Mouse (Mus musculus): ENCODE measurements at regions not wholly inside any gene's neighbourhood (a gene's known extent, or its start where the extent isn't known, plus 50 kb on each side); places are given as distances from the start of the nearest gene placed in this dataset.

- Histone ChIP-seq H3K36me3 (ENCODE audit: control insufficient read depth, insufficient read depth, low read length) (no peaks in the 10 kb centered on the region), H3K4me3 (ENCODE audit: control insufficient read depth in 1 of 2, insufficient read depth in 1 of 2, low read depth in 1 of 2, low read length in 2 of 2) (no peak overlapping the region), H3K9me3 (ENCODE audit: control insufficient read depth, low read length) (no peaks in the 10 kb centered on the region), H3K4me2 (ENCODE audit: low read length) (peak overlapping the region; percentile 19; the same call in 1 of the 2 replicates), H3K27ac (replicated peaks in 1 of 2; ENCODE audit: control insufficient read depth in 1 of 2, insufficient read depth in 1 of 2, low read depth in 2 of 2, low read length in 2 of 2) (peak overlapping the region; percentile 72 to 87), H3K4me1 (ENCODE audit: control insufficient read depth in 2 of 2, insufficient read depth in 2 of 2, low read length in 2 of 2) (peaks cover 6 to 9% of the 10 kb centered on the region in 2 experiments; a peak in 3 of 4 replicates), H3K9ac (ENCODE audit: low read length) (no peak overlapping the region), H3K27me3 (ENCODE audit: control insufficient read depth, insufficient read depth, low read length) (no peaks in the 10 kb centered on the region)
- ATAC-seq (ENCODE audit: insufficient number of reproducible peaks, insufficient read depth, low FRiP score, low read depth): no peak
Measured at GRCm38 (mm10) chr10:17367430-17367829, 355.6 kb upstream of the Cited2 start.

DNA sequence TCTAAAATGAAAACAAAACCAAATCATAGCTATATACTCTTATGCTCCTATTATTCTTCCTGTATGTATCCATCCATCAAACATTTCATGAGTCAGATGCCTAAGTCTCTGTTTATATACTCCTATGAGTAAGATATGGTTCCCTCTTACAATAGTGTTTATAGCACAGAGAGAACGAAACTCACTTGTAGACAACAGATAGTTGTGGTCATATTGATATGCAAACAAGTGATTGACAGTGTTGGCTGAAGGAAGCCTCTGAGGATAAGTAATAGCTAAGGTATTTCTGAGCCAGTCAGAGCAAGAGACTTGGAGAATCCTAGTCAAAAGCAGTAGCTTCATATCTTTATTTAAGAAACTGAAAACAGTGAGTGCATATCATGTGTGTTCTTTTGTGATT lies 354.4 kb upstream of the Cited2 start:
- H3K9ac ChIP-seq (ENCODE audit: low read length): no peak overlapping the region
- H3K4me3 ChIP-seq (ENCODE audit: control insufficient read depth in 1 of 2, insufficient read depth in 1 of 2, low read depth in 1 of 2, low read length in 2 of 2): no peak overlapping the region
- no peak overlapping the region for H3K27ac ChIP-seq (replicated peaks in 1 of 2; ENCODE audit: control insufficient read depth in 1 of 2, insufficient read depth in 1 of 2, low read depth in 2 of 2, low read length in 2 of 2)
- H3K4me2 ChIP-seq (ENCODE audit: low read length): no peak overlapping the region
- H3K9me3 ChIP-seq (ENCODE audit: control insufficient read depth, low read length): no peaks in the 10 kb centered on the region
- no peaks in the 10 kb centered on the region for H3K27me3 ChIP-seq (ENCODE audit: control insufficient read depth, insufficient read depth, low read length)
- ATAC-seq (ENCODE audit: insufficient number of reproducible peaks, insufficient read depth, low FRiP score, low read depth): no peak
- 75% methylated on average over 1 of the region's 1 CpGs for WGBS
- H3K4me1 ChIP-seq (ENCODE audit: control insufficient read depth in 2 of 2, insufficient read depth in 2 of 2, low read length in 2 of 2): peaks cover 6 to 9% of the 10 kb centered on the region in 2 experiments; a peak in 3 of 4 replicates
- no peaks in the 10 kb centered on the region for H3K36me3 ChIP-seq (ENCODE audit: control insufficient read depth, insufficient read depth, low read length)

GRCm38 (mm10) chr10:17372905-17373304 lies 350.1 kb upstream of the Cited2 start:
- H3K9me3 ChIP-seq (ENCODE audit: control insufficient read depth, low read length): no peaks in the 10 kb centered on the region
- H3K9ac ChIP-seq (ENCODE audit: low read length): no peak overlapping the region
- no peaks in the 10 kb centered on the region for H3K27me3 ChIP-seq (ENCODE audit: control insufficient read depth, insufficient read depth, low read length)
- H3K27ac ChIP-seq (replicated peaks in 1 of 2; ENCODE audit: control insufficient read depth in 1 of 2, insufficient read depth in 1 of 2, low read depth in 2 of 2, low read length in 2 of 2): no peak overlapping the region
- H3K4me3 ChIP-seq (ENCODE audit: control insufficient read depth in 1 of 2, insufficient read depth in 1 of 2, low read depth in 1 of 2, low read length in 2 of 2): no peak overlapping the region
- no peaks in the 10 kb centered on the region for H3K4me1 ChIP-seq (ENCODE audit: control insufficient read depth in 2 of 2, insufficient read depth in 2 of 2, low read length in 2 of 2)
- WGBS: 82% methylated on average over 2 of the region's 2 CpGs
- ATAC-seq (ENCODE audit: insufficient number of reproducible peaks, insufficient read depth, low FRiP score, low read depth): no peak
- H3K4me2 ChIP-seq (ENCODE audit: low read length): no peak overlapping the region
- no peaks in the 10 kb centered on the region for H3K36me3 ChIP-seq (ENCODE audit: control insufficient read depth, insufficient read depth, low read length)

- H3K36me3 ChIP-seq (ENCODE audit: control insufficient read depth, insufficient read depth, low read length): no peaks in the 10 kb centered on the region
- H3K4me2 ChIP-seq (ENCODE audit: low read length): no peak overlapping the region
- no peak overlapping the region for H3K9ac ChIP-seq (ENCODE audit: low read length)
- no peaks in the 10 kb centered on the region for H3K9me3 ChIP-seq (ENCODE audit: control insufficient read depth, low read length)
- no peaks in the 10 kb centered on the region for H3K27me3 ChIP-seq (ENCODE audit: control insufficient read depth, insufficient read depth, low read length)
- H3K4me1 ChIP-seq (ENCODE audit: control insufficient read depth in 2 of 2, insufficient read depth in 2 of 2, low read length in 2 of 2): no peaks in the 10 kb centered on the region
- H3K27ac ChIP-seq (replicated peaks in 1 of 2; ENCODE audit: control insufficient read depth in 1 of 2, insufficient read depth in 1 of 2, low read depth in 2 of 2, low read length in 2 of 2): no peak overlapping the region
- no peak for ATAC-seq (ENCODE audit: insufficient number of reproducible peaks, insufficient read depth, low FRiP score, low read depth)
- WGBS: 57% methylated on average over 2 of the region's 2 CpGs
- no peak overlapping the region for H3K4me3 ChIP-seq (ENCODE audit: control insufficient read depth in 1 of 2, insufficient read depth in 1 of 2, low read depth in 1 of 2, low read length in 2 of 2)
Measured at GRCm38 (mm10) chr10:17374047-17374446, 349.0 kb upstream of the Cited2 start.

- ATAC-seq (ENCODE audit: insufficient number of reproducible peaks, insufficient read depth, low FRiP score, low read depth): no peak
- no peak overlapping the region for H3K9ac ChIP-seq (ENCODE audit: low read length)
- H3K27ac ChIP-seq (replicated peaks in 1 of 2; ENCODE audit: control insufficient read depth in 1 of 2, insufficient read depth in 1 of 2, low read depth in 2 of 2, low read length in 2 of 2): no peak overlapping the region
- H3K4me2 ChIP-seq (ENCODE audit: low read length): no peak overlapping the region
- H3K27me3 ChIP-seq (ENCODE audit: control insufficient read depth, insufficient read depth, low read length): no peaks in the 10 kb centered on the region
- no peak overlapping the region for H3K4me3 ChIP-seq (ENCODE audit: control insufficient read depth in 1 of 2, insufficient read depth in 1 of 2, low read depth in 1 of 2, low read length in 2 of 2)
- H3K4me1 ChIP-seq (ENCODE audit: control insufficient read depth in 2 of 2, insufficient read depth in 2 of 2, low read length in 2 of 2): no peaks in the 10 kb centered on the region
- H3K9me3 ChIP-seq (ENCODE audit: control insufficient read depth, low read length): no peaks in the 10 kb centered on the region
- WGBS: 88% methylated on average over 6 of the region's 6 CpGs
- H3K36me3 ChIP-seq (ENCODE audit: control insufficient read depth, insufficient read depth, low read length): no peaks in the 10 kb centered on the region
Measured at GRCm38 (mm10) chr10:17382990-17383389, 340.0 kb upstream of the Cited2 start.

DNA sequence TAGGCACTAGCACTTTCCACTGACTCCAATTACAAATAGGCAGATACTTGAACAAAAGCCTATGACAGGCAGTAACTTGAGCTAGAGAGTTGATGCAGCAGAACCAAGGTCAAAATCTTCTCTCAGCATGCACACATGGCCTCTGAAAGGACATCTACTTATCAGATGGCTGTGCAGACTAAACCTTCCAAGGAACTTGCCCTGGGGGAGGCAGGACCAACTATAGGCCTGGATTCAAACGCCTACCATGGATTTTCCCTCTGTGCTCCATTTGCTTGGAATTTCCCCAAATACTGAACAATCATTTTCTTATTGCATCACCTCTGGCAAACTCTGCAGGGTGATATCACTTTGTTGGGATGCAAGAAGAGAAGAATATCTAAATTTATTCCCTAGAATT lies 337.8 kb upstream of the Cited2 start:
- no peak overlapping the region for H3K4me3 ChIP-seq (ENCODE audit: control insufficient read depth in 1 of 2, insufficient read depth in 1 of 2, low read depth in 1 of 2, low read length in 2 of 2)
- no peaks in the 10 kb centered on the region for H3K4me1 ChIP-seq (ENCODE audit: control insufficient read depth in 2 of 2, insufficient read depth in 2 of 2, low read length in 2 of 2)
- H3K36me3 ChIP-seq (ENCODE audit: control insufficient read depth, insufficient read depth, low read length): no peaks in the 10 kb centered on the region
- no peaks in the 10 kb centered on the region for H3K27me3 ChIP-seq (ENCODE audit: control insufficient read depth, insufficient read depth, low read length)
- 52% methylated on average over 1 of the region's 1 CpGs for WGBS
- H3K27ac ChIP-seq (replicated peaks in 1 of 2; ENCODE audit: control insufficient read depth in 1 of 2, insufficient read depth in 1 of 2, low read depth in 2 of 2, low read length in 2 of 2): 0 out of 4 replicates have a peak overlapping the region, but pooled peaks have one; percentile 12 to 49
- ATAC-seq (ENCODE audit: insufficient number of reproducible peaks, insufficient read depth, low FRiP score, low read depth): no peak
- H3K4me2 ChIP-seq (ENCODE audit: low read length): no peak overlapping the region
- H3K9me3 ChIP-seq (ENCODE audit: control insufficient read depth, low read length): no peaks in the 10 kb centered on the region
- no peak overlapping the region for H3K9ac ChIP-seq (ENCODE audit: low read length)

DNA sequence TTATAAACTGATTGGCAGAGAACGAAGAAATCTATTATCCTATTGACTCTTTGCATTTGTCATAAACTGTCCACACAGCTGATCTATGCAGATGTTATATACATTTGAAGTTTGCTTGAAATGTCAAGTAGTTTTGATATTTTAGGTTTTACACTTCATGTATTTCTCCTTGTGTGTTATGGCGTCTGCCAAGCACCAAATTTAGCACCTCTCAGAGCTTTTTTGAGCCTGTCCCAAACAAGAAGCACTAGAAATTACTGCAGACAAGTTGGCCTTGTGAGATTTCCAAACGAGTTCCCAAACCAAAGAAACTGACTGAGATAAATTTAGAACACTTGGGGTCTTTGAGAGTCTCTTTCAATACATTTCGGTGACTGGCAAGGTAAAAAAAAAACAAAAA lies 335.7 kb upstream of the Cited2 start:
- peak overlapping the region in 1 of 2 experiments; percentile 41; a peak in 1 of 4 replicates for H3K27ac ChIP-seq (replicated peaks in 1 of 2; ENCODE audit: control insufficient read depth in 1 of 2, insufficient read depth in 1 of 2, low read depth in 2 of 2, low read length in 2 of 2)
- H3K36me3 ChIP-seq (ENCODE audit: control insufficient read depth, insufficient read depth, low read length): no peaks in the 10 kb centered on the region
- no peaks in the 10 kb centered on the region for H3K4me1 ChIP-seq (ENCODE audit: control insufficient read depth in 2 of 2, insufficient read depth in 2 of 2, low read length in 2 of 2)
- no peaks in the 10 kb centered on the region for H3K27me3 ChIP-seq (ENCODE audit: control insufficient read depth, insufficient read depth, low read length)
- H3K4me3 ChIP-seq (ENCODE audit: control insufficient read depth in 1 of 2, insufficient read depth in 1 of 2, low read depth in 1 of 2, low read length in 2 of 2): no peak overlapping the region
- WGBS: 41% methylated on average over 4 of the region's 4 CpGs
- H3K4me2 ChIP-seq (ENCODE audit: low read length): no peak overlapping the region
- H3K9ac ChIP-seq (ENCODE audit: low read length): no peak overlapping the region
- peaks cover 11% of the 10 kb centered on the region for H3K9me3 ChIP-seq (ENCODE audit: control insufficient read depth, low read length)
- ATAC-seq (ENCODE audit: insufficient number of reproducible peaks, insufficient read depth, low FRiP score, low read depth): no peak

- peaks cover 11% of the 10 kb centered on the region for H3K9me3 ChIP-seq (ENCODE audit: control insufficient read depth, low read length)
- no peaks in the 10 kb centered on the region for H3K4me1 ChIP-seq (ENCODE audit: control insufficient read depth in 2 of 2, insufficient read depth in 2 of 2, low read length in 2 of 2)
Measured at GRCm38 (mm10) chr10:17395495-17396224, 327.4 kb upstream of the Cited2 start.

More at GRCm38 (mm10) chr10:17395495-17396224, 327.4 kb upstream of the Cited2 start:
- no peak for ATAC-seq (ENCODE audit: insufficient number of reproducible peaks, insufficient read depth, low FRiP score, low read depth)
- Histone ChIP-seq H3K36me3 (ENCODE audit: control insufficient read depth, insufficient read depth, low read length) (no peaks in the 10 kb centered on the region), H3K27me3 (ENCODE audit: control insufficient read depth, insufficient read depth, low read length) (no peaks in the 10 kb centered on the region), H3K9ac (ENCODE audit: low read length) (no peak overlapping the region), H3K4me2 (ENCODE audit: low read length) (no peak overlapping the region), H3K27ac (replicated peaks in 1 of 2; ENCODE audit: control insufficient read depth in 1 of 2, insufficient read depth in 1 of 2, low read depth in 2 of 2, low read length in 2 of 2) (no peak overlapping the region), H3K4me3 (ENCODE audit: control insufficient read depth in 1 of 2, insufficient read depth in 1 of 2, low read depth in 1 of 2, low read length in 2 of 2) (no peak overlapping the region)
- WGBS: 85% methylated on average over 8 of the region's 8 CpGs

Measured in heart, embryonic 14.5 days (tissue).